Mouse (Mus musculus): ENCODE measurements around the gene Trpm4.
"Not testable (repeated sequence)": the region's sequence is repeated elsewhere in the genome, so short reads cannot be mapped to it uniquely, and the experiment has no call there.

Trpm4 gene

DNA sequence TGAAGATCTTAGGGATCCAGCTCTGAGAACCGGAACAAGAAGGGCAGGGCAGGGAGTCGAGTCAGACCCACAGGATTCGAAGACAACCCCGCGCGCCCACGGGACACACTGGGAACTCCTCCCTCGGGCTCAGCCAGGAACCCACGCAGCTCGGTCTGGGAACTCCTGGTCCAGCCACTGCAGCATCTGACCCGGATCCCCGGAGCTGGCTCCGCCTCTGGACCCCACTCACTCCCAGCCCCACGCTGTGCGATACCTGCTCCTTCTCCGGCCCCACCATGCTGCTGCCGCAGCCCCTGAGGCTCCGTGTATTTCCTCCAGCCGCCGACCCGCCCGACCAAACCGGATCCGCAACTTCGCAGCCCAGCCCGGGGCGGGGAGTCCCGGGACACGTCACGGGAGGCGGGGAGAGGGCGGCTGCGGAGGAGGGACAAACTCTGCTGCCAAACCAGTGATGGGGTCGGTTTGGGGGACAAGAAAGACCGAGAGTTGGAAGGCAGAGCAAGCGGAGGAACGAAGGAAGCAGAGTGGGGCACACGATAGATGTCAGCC is at the start of gene Trpm4:
Gene Trpm4, minus strand, starts transcription at position 350 of the 552 bp plus-strand sequence.
- in situ Hi-C loops (cut with MboI, MseI) = no loop called here

DNA sequence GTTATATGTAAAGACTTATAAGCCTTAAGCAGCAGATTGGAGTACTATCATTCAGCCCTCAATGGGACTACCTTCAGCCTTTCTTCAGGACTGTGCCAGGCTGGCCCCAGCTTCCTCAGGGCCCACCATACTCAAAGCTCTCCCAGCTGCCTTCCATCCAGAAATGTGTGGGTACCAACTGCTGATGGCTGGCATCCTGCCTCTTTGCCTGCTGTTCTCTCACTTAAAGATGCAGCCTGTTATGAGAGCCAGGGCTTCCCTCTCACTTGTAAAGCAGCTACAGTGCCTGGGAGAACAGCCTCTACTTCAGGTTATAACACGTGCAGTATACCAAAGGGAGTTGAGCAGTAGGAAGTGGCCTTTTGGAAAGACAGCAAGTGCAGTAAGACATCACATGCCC is 42.5 kb upstream of the Trpm4 start:
- in situ Hi-C loops (cut with MboI, MseI) = no loop called here

DNA sequence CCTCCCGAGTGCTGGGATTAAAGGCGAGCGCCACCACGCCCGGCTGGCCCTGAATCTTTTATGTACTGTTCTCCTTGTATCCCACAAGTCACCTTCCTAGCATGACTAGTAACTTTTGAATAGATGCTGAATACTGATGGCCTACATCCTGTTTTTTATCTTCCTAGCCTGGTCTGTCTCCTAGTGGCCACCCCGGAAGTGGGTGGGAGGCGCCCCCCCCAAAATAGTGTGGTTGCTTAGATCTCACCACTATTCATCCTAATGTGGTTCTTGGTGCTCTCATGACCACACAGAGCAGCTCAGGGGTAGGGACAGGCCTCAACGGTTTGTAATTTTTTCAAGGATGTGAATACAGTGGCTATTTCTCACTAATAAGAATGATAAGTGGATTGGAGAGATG is 41.0 kb upstream of the Trpm4 start:
- in situ Hi-C loops (cut with MboI, MseI) = no loop called here

DNA sequence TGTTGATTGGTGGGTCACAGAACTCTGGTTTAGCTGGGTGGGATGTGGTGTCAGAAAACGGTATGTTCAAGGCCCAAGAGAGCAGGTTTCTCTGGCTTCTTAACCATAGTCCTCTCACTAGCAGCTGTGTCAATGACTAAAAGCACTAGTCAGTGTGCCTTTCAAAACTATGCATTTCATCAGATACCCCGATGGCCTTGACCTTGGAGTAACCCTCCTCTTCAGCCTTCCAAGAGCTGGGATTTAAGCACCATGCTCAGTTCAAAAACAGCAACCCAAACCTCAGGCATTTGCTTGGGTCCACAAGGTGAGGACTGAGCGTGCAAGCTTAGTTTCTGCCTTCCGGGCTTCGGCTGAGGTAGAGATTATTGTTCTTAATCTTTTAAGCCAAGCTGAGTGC is 38.8 kb upstream of the Trpm4 start:
- in situ Hi-C loops (cut with MboI, MseI) = no loop called here

DNA sequence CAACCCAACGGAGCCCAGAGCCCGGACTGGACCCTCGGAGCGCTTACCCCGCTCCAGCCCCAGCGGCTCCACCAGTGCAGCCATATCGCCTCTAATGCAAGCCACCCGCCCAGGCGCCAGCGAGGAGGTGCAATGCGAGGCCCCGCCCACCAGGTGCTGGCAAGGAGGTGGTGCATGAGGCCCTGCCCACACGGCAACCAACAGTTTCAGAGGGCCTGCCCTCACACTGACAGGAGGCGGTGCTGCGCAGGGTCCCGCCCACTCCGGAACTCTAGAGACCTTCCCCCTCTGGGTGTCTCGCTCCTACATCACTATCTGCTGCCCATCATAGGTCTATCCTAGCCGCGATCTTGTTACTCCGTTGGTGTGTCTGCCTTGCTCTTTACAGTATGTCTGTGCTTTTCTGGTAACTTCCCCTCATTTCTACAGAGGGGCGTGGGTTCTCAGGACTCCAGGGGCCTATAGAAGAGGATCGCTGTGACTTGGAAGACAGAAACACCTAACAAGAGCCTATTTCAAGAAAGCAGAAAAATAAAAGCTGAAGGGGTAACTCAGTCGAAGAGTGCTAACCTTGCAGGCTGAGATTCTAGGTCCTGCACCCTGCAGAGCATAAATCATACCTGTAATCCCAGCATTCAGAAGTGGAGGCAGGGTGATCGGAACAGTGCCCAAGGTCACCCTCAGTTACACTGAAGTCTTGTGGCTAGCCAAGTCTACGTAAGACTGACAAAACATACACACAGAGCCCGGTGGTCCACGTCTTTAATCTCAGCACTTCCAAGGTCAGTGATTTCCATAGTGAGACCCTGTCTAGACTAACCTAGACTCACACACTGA is 37.1 kb upstream of the Trpm4 start, which contains the start of gene Lin7b:
Gene Lin7b, minus strand, starts transcription at position 109 of the 837 bp plus-strand sequence.
- in situ Hi-C loops (cut with MboI, MseI) = no loop called here

DNA sequence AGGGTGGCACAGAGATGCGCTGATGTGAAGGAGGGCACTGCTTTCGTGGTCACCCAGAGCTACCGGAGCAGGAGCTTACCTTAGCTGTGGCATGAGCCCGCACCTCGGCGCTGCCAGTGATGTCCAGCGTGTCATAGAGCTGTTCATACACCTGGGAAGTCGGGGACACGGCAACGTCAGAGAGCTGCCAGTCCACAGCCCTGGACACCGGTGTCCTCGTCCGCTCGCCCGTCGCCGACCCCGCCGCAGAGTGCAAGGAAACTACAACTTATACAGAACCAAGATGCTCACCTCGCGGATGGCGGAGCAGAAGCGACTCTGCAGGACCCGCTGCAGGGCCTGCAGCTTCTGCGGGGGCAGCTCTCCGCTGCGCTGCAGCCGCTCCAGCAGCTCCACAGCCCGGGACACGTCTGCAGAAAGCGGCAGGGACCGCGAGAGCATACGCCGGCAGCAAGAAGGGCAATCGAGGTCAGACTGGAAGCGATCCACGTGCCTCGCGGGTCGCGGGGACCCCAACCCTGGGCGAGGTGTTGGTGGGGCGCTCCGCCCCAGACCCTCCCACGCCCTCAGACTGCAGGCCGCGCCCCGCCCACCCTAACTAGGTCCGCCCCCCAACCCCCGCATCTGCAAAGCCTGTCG is 36.4 kb upstream of the Trpm4 start:
- in situ Hi-C loops (cut with MboI, MseI) = no loop called here

DNA sequence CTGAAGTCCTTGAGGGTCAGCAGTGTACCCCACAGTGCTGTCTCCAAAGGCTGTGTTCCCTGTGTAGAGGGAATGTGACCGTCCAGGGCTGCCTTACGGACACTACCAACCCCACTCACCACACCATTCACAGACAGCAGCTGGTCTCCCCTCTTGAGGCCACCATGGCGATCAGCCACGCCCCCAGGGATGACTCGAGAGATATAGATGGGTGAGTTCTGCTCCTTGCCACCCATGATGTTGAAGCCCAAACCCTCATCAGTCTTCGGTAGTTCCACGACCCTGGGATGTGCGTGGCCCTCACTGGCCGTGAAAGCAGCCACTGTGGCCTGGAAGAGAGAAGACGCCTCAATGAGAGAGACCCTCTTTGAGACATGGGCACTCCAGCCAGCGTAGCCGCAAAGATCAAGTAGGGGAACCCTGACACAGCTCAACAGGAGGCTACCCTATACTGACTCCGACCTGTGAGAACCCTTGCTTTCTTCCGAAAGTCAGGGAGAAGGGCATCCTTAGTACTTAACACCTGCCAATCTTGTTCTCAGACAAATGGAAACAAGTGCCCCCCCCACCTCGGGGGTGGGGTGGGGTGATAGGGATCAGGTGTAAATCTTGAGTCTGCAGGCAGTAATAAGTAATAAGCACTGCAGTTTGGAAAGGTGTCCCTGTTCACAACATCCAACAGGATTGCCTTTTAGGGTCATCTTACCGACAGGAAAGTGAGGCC is 35.6 kb upstream of the Trpm4 start:
- in situ Hi-C loops (cut with MboI, MseI) = no loop called here

DNA sequence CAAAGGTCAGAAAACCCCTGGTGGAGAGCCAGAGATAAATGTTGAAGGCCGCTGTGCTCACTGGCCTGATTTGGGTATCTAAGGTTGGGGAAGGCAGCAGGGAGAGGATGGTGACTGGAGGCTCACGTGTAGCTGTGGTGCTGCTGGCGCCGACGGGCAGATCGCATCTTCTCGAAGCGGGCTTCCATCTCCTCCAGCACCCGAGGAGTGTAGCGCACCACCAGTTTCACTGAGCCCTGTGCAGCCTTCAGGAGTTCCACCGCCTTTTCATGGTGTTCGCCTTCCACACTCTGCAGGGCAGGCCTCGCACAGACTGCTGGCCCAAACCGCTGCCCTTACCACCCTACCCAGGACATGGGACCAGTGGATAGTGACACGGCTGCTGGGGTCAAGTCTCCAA is 34.6 kb upstream of the Trpm4 start:
- in situ Hi-C loops (cut with MboI, MseI) = no loop called here

DNA sequence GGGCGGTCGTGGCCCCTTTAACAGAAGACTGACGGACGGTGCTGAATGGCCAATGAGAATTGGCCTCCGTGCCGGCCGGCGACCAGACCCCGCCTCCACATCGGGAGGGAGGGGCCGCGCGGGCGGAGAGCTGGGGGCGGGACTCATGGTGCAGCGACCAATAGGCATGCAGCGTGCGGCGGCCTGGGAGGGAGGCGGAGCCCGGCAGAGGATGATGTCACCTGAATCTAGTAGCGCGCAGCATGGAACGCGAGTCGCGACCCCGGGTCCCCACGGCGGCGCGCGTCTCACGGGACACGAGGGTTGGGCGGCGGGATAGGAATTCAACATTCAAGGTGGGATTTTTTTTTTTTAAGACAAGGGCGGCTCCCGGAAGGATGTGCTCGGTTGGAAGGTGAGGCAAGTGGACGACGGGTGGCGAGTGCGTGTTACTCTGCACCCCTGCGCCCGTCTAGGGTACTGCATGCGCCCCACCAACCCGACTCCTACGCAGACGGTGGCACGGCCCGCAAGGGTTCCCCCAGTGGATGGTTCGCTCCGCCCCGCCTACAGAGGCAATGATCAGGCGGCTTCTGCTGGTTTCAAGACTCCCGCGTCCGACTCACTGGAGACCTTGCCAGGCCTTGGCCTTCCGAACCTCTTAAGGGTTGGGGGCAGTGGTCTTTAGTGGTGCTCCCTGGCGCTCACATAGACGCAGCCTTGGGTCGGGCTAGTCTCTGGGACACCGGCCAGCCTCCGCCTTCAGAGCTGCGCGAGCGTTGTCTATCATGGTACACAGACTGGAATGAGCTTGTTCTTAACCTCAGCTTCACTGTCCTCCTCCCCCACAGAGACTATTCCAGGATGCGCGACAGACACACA is 33.7 kb upstream of the Trpm4 start:
- in situ Hi-C loops (cut with MboI, MseI) = no loop called here

DNA sequence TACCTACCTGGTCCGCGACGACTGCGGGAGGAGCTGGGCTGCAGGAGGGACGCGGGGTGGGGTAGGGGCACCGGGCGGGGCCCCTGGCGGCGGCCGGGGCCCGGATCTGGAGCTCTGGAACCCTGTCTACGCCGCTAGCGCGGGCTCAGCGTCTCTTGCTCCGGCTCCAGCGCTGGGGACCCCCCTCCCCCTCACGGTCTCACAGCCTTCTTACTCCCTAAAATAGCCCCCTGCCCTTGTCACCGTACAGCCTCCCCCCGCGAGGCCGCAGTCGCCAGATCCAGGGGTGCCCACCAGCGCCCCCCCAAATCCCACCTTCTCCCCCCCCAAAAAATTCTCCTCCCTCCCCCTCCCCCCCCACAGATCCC is 33.1 kb upstream of the Trpm4 start, which contains the start of gene Ppfia3:
Gene Ppfia3, minus strand, starts transcription at position 368 of the 368 bp plus-strand sequence.
- in situ Hi-C loops (cut with MboI, MseI) = no loop called here

DNA sequence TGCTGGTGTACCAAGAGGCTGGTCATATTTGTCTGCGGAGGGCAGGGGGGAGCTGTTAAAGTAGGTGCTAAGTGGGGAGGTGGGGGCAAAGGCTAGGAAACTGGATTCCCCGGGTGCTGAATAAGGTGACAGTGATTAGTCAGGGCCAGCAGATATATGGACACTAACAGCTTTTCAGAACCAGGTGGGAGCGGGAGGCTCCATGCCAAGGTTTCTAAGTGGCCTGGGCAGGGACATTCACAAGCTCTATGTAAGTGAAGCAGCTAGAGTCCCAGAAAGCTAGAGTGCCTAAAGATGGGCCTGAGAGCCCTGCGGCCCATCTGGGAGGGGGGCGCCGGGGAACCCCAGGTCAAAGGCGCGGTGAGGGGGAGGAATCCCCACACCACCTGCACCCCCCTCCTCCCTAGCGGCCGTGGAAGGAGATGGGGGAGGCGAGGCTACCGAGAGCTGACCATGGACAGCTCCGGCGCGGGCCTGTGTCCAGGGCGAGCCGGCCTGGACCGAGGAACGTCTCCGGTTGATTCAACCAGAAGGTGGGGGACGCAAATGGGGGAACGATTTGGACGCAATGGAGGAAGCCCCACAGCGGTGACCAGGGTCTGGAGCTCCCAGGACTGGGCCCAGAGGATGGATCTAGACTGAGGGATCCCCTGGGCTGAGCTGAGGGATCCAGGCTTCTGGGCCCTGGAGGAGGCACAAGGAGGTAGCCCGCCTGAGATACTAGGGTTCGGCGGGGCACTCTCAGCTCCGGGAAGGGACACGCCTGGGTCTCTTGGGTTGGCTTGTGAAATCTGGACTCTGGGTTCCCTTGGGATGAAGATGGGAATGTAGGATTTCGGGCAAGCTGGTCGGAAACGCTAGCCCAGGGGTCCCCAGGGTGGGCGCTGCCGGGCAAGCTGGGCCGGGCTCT is 32.4 kb upstream of the Trpm4 start:
- in situ Hi-C loops (cut with MboI, MseI) = no loop called here

DNA sequence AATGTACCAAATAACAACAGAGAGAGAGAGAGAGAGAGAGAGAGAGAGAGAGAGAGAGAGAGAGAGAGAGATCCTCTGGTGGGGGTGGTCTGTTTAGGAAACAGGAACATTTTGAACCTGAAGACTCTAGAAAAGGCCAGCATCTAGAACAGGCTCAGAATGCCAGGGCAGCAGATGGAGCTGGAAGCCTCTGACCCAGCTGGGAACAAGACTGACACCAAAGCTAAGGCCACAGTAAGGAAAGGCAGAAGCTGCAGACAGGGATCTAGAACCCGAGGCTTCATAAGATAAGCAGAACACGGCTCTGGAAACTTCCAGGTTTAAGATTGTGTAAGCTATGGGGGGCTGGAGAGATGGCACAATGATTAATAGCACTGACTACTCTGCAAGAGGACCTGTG is 30.4 kb upstream of the Trpm4 start:
- in situ Hi-C loops (cut with MboI, MseI) = no loop called here

DNA sequence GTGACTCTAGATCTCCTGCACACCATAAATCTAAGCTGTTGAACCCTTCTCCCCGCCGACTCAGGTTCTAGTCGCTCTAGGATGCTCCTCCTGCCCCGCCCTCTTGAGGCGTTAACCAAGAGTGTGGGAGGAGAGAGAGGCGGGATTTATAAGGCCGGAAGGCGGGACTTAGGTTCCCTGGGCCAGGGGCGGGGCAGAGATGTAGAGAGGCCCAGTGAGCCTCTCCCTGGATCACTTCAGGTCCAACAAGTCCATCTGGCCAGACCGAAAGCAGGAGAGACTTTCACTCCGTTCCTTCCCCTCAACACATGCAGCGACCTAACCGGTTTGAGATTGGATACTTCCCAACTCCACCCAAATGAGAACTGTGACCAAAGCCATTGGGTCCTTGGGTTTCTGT is 29.2 kb upstream of the Trpm4 start:
- in situ Hi-C loops (cut with MboI, MseI) = no loop called here

DNA sequence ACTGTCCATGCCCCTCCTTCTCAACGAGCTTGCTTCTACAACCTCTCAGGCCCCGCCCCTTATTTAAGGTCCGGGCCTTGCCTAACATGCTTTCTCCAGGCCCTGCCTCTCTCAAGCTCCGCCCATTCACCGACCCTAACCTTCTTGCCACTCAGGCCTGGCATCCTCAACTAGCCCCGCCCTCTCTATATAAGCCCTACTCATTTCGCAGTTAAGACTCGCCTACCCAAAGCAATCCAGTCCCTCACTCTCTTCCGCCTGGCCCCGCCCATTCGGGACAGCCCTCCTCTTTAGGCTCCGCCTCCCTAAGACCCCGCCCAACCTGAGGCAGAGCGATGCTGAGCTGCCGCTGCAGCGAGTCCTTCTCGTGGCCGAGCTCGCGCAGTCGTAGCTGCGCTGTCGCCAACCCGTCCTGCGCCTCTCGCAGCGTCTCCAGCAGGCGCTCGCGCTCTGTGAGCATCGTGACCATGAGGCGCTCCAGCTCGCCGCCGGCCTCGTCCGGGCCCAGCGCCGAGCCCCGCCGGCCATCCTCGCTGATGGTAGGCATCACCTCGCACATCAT is 27.7 kb upstream of the Trpm4 start:
- in situ Hi-C loops (cut with MboI, MseI) = no loop called here

DNA sequence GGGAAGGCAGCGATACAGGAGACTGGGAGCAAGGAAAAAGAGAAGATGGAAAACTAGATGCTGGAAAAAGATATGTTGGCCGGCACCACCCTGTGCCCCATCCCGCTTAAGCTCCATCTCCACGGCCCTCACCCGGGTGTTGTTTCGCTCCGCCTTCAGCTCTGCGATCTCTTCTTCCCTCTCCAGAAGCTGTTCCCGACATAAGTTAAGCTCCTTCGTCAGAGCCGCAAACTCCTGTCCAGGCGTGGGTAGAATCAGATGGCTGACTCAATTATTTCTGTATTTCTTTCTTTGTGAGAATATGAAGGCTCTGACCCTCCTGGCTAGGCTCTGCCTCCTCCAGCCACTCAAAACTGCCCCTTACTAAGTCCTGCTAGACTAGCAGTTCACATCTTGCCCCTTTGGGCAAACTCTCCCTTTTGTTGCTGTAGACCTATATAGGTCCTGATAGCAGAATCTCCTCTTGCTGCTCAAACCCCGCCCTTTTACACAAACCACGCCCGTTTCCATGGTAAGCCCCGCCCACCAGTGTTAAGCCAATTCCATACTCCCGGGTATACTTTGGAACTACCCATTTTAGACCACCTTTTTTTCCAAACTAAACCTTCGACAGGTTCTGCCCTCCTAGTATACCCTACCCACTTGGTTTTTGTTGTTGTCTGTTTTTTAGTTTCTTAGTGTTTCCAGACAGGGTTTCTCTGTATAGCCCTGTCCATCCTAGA is 27.0 kb upstream of the Trpm4 start:
- in situ Hi-C loops (cut with MboI, MseI) = no loop called here

DNA sequence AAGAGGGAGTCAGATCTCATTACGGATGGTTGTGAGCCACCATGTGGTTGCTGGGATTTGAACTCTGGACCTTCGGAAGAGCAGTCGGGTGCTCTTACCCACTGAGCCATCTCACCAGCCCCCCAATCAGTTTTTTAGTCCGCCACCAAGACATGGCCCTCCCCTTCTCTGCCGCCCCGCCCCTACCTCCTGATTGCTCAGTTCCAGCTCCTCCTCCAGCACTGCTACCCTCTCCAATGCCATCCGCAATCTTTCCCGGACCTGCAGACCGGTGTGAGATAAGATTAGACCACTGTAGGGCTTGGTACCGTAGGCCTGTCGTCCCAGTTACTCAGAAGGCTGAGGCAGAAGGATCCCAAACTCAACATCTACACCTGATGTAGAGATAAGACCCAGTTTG is 25.5 kb upstream of the Trpm4 start:
- in situ Hi-C loops (cut with MboI, MseI) = not testable (repeated sequence)

DNA sequence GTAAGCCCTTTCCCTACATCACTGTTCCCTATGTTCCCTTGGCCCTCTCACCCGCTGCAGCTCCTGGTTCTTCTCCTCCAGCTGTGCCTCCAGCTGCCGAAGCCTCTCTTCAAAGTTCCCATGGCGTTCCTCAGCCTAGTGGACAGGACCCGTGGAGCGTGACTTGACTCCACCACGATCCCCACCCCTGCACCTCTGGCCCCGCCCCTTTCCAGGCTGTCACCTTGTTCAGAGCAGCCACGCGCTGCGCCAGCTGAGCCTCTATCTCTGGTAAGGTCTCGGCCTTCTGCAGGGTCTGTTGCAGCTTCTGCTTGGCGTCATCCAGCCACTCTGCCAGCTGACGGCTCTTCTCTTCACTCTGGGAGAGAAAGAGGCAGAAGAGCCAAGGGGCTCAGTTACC is 22.5 kb upstream of the Trpm4 start:
- in situ Hi-C loops (cut with MboI, MseI) = no loop called here

DNA sequence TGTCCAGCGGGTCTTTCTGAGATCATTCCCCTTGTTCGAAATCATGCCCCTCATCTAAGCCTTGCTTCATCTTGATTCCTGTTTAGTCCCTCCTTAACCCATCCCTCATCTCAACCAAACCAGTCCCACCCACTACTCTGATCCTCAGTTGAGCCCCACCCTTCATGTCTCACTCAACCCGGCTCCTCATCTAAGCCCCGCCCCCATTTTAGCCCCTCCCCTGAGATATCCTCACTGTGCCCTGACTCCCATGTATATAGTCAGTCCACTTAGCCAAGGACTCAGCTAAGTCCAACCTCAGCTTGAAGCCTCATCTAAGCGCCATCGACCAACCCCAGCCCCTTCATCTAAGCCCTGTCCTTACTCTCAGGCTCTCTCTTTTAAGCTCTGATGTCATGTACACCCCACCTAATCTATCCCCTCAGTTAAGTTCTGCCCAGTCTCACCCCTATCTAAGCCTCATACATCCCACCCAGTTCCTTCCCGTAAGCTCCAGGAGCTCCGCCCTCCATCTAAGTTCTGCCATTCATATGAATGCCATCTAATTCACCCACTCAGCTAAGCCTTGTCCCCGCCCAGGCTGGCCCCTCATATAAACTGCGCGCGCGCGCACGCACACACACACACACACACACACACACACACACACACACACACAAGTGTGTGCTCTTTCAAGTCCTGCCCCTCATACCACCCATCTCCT is 21.9 kb upstream of the Trpm4 start:
- in situ Hi-C loops (cut with MboI, MseI) = no loop called here

DNA sequence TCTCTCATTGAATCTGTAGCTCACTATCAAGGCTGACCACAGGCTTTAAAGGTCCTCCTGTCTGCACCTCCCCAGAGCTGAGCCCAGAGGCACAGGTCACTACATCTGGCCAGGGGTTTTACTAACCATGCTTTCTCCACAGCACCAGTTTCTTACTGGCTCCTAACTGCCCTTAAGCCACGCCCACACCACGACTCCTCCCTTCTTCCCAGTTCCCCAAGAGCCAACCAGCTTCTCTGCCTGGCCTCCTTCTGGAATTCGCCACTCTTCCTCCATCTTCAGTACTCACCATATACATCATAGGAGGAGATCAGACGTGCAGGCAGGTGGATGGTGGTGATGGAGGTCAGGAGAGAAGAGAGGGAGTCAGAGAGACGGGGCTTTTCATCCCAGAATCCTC is 19.5 kb upstream of the Trpm4 start:
- in situ Hi-C loops (cut with MboI, MseI) = no loop called here
